Mouse (Mus musculus) gastrocnemius, postnatal 4 days (tissue): Measurements from ENCODE around the gene BC107364. TPM values are rescaled to one million over a fixed set of nuclear protein-coding genes. Genes with fewer than 3 reads are reported as not detected.
"Not testable (repeated sequence)": the region's sequence is repeated elsewhere in the genome, so short reads cannot be mapped to it uniquely, and the experiment has no call there.

Experiments used
- DNase-seq, 2 experiments: peaks; one replicate each; pipeline ENCODE4 v3.0.0; 2021 to 2022; ENCODE audit warnings: low spot score in 2 of 2, mixed read lengths in 2 of 2
- total RNA-seq, 2 experiments: library from RNA; stranded (reverse); gene quantifications; 2 replicates each; pipeline ENCODE4 v1.2.3; 2021

BC107364 gene
- total RNA-seq, 2 experiments from 2014 or later = not detected

- not testable (repeated sequence) for DNase-seq
Observed at GRCm38 (mm10) chr3:96486064-96486827, 34.1 kb upstream of the BC107364 start.

- DNase-seq = no peak
Observed at GRCm38 (mm10) chr3:96485361-96485760, 33.3 kb upstream of the BC107364 start.

GRCm38 (mm10) chr3:96484921-96485320, 32.8 kb upstream of the BC107364 start:
- no peak for DNase-seq

DNA sequence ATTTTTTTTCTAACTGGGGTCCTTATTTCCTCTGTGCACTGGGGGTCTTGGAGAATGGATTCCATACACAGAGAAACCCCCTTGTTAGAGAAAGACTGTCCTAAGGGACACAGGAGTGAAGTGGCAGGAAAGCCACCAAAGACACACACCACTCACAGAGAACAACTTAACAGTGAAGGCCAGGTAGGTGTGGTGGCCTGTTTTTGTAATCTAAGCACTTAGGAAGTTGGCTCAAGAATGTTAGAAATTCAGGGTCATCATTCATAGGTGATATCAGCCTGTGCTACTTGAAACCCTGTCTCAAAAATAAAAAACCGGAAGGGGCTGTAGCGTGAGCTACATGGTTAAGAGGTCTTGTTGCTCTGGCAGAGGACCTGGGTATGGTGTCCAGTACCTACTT, 31.8 kb upstream of the BC107364 start:
- DNase-seq = no peak

GRCm38 (mm10) chr3:96483044-96483443, 30.9 kb upstream of the BC107364 start:
- not testable (repeated sequence) for DNase-seq

DNA sequence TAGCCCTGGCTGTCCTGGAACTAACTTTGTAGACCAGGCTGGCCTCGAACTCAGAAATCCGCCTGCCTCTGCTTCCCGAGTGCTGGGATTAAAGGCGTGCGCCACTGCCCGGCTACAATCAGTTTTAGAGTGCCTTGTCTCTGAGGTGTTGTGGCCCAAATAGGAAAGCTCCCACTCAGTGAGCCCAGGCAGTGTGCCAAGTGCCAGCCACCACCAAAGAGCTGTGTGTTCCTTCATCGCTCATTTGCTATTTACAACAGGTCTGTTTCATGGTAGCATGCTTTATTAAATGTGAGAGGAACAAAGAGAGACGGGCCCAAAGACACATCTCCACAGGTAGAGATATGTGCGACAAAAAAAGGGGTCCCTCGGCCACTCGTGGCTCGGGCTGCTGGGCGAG, 30.3 kb upstream of the BC107364 start:
- DNase-seq = no peak

DNA sequence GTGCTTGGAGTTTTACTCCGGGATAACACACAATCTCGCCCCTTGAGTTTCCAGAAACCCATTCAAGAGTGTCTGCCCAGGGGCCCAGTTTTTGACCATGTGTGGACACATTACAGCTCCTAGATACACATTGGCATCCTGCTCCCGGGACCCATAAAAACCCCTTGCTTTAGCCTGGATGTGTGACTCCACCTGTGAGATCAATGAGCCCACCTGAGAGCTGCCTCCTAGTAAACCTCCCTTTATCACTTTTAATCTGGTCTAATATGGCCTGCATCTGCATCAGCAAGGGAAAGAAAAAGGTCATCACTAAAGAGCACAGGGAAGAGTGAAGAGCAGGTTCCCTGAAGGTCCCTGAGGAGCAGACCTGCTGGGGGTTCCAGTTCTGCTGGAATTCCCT, 29.8 kb upstream of the BC107364 start:
- no peak for DNase-seq

GRCm38 (mm10) chr3:96480684-96481270, 28.7 kb upstream of the BC107364 start:
- DNase-seq = no peak

GRCm38 (mm10) chr3:96479249-96479648, 27.1 kb upstream of the BC107364 start:
- DNase-seq = no peak

GRCm38 (mm10) chr3:96477558-96477957, 25.5 kb upstream of the BC107364 start:
- DNase-seq = no peak

- DNase-seq = no peak
Observed at GRCm38 (mm10) chr3:96477084-96477483, 25.0 kb upstream of the BC107364 start.

DNA sequence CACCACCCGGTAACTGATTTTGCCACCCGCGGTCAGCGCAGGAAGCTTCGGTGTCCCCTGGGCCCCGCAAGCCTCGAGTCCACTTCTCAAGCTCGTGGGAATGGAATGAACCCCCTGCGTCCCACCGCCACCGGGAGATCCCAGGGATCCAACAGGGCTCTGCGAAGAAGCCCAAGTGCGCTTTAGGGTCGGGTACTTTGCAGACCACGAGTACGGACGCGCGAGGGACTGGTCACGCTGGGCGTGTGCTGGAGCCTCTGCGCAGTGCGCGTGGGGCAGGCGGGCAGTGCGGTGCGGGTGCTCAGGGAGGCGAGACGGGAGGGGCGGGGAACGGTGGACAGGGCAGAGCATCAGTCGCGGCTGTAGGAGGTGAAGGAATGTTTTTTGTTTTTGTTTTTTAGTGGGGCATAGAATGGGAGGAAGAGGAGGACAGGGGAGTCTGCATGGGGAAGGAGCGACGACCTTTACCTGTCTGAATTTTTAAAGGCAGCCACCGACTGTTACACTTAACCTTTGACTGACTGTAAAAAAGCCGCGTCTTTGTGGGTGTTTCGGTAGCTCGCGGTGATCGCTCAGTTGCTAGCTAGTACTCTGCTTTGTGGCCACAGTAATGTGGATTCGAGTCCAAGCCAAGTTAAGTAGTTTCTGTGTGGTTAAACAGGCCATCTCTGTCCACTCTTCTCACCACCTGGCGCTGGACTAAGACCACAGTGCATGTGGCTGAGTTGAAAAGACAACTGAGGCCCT, 23.0 kb upstream of the BC107364 start:
- DNase-seq = no peak

- not testable (repeated sequence) for DNase-seq
Observed at GRCm38 (mm10) chr3:96473556-96473955, 21.4 kb upstream of the BC107364 start.

GRCm38 (mm10) chr3:96472066-96472465, 20.0 kb upstream of the BC107364 start:
- no peak for DNase-seq

GRCm38 (mm10) chr3:96469626-96470025, 17.5 kb upstream of the BC107364 start:
- no peak for DNase-seq

- not testable (repeated sequence) for DNase-seq
Observed at GRCm38 (mm10) chr3:96468335-96468734, 16.2 kb upstream of the BC107364 start.

GRCm38 (mm10) chr3:96467641-96468040, 15.5 kb upstream of the BC107364 start:
- DNase-seq = no peak

- no peak for DNase-seq
Observed at GRCm38 (mm10) chr3:96463891-96464290, 11.8 kb upstream of the BC107364 start.

DNA sequence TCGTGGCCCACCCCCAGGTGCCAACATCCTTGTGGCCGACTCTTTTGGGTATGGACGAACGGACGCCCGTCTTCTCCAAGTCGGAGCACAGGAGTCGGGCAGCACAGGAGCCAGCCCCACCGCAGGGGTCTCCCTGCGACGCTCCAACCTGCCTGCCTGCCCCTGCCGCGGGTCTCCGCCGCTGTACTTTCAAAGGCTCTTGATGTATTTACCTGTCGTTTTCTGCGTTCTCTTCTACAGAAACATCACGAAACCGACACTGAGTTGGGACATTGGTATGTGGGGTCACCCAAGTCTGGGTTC, 8.4 kb upstream of the BC107364 start:
- DNase-seq = not testable (repeated sequence)

DNA sequence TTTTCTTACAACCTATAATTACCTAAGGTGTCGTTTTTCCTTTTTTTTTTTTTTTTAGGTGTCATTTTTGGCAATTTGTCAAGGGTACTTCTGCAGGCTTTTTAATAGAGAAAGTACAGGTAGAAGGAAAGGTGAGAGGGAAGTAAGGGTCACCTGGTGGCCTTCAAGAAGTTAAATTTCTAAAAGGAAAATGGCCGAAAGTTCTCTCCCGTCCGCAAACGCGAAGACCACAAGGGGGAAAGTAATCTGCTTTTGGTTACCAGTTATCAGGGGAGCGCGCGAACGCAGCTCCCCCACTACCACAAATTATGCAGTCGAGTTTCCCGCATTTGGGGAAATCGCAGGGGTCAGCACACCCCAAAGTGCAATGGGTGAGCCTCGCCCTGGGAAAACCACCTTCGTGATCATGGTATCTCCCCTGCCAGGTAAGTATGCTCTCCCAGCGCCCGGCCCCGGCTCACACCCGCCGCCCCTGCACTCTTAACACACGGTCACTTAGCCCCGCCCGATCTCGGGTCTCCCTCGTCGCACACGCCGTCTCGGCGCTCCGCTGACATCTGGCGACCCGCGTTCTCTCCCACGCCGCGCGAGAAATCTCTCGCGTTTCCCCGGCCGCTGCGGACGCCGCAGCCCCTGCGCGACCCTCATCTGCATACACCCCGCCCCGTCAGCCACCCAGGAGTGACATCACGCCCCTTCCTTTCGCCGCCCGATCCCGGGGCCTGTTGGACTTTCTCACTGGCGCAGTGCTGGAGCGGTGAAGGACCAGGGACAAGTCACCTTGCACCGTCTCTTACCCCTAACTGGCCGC, 7.9 kb upstream of the BC107364 start:
- DNase-seq = not testable (repeated sequence)

DNA sequence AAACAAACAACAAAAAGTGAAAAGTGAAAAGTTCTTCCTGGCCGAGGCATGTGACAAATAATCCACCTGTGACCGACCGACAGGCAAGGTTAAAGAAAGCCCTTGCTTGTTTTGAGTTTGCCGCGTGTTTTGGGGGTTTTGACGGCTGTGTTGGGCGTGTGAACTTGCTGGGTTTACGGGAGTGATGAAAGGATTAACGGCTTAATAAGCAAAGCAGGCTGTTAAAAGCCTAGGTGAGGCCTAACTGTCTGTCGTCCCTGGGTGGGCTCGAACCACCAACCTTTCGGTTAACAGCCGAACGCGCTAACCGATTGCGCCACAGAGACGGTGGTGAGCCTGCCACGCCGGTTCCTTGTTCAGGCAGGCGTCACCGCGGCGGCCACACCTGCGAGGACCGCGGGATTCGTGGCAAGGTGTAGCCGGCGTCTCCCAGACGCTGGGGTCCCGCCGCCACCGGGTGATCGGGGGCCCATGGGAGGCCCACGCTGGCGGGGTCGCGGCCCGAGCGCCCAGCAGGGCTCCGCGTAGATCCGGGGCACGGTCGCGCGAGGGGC, 6.9 kb upstream of the BC107364 start:
- DNase-seq = not testable (repeated sequence)
